8 mouse cellular contexts compared by ENCODE assay signal in genomic region chr11:113498889-113499288, GRCm38 (mm10).
A peak's percentile ranks its signal among the peaks of the same experiment; 100 is the strongest.
DNase-seq lines count a peak whose midpoint lies in the region; TF ChIP-seq lines count a peak whose summit lies in the region.

No protein-coding gene starts in this region.

- DNase-seq in gastrocnemius, adult 2 months = peak; percentile 38
- no peak for DNase-seq in gastrocnemius, postnatal 36 days
- peak; percentile 31 for DNase-seq in 416B (ENCODE audit: low read depth)
- DNase-seq in ZHBTc4 (ENCODE audit: low read depth, low spot score) = peak; percentile 87
- peak; percentile 52 for DNase-seq in kidney, adult 9 months
- DNase-seq in naive thymus-derived CD4-positive, alpha-beta T cell, adult 2 months (ENCODE audit: low read depth) = peak; percentile 69
- DNase-seq in adipocyte (ENCODE audit: low spot score) = no peak
- no peak for DNase-seq in layer of hippocampus, adult 9-11 months

- H3K4me3 ChIP-seq in gastrocnemius, adult 2 months = no peak overlapping the region

- no peak overlapping the region for H3K27ac ChIP-seq in gastrocnemius, adult 2 months

- intact Hi-C loops in gastrocnemius, adult 2 months (cut with DNase I) = no loop called here
- intact Hi-C loops in gastrocnemius, postnatal 36 days (cut with DNase I) = no loop called here

- TF ChIP-seq CTCF in gastrocnemius, adult 2 months (IDR thresholded peaks at IDR 0.05) = peak; percentile 40

Comparison
In these comparisons a context has a peak if more than half of its experiments do, and no peak if none do; other contexts are left out.
1. DNase-seq: peak in gastrocnemius, adult 2 months (single experiment), 416B (single experiment), ZHBTc4 (single experiment), kidney, adult 9 months (single experiment) and naive thymus-derived CD4-positive, alpha-beta T cell, adult 2 months (single experiment); none in gastrocnemius, postnatal 36 days (0 of 2), adipocyte (single experiment) and layer of hippocampus, adult 9-11 months (single experiment).